Mouse (Mus musculus) spleen, postnatal 14 days (tissue): Measurements from ENCODE around the gene Lmf2.

Experiments
- DNase-seq, 2 experiments: peaks; one replicate each; pipeline ENCODE4 v3.0.0; 2021 to 2022; ENCODE audit warnings: low spot score in 2 of 2

Lmf2 gene

DNA sequence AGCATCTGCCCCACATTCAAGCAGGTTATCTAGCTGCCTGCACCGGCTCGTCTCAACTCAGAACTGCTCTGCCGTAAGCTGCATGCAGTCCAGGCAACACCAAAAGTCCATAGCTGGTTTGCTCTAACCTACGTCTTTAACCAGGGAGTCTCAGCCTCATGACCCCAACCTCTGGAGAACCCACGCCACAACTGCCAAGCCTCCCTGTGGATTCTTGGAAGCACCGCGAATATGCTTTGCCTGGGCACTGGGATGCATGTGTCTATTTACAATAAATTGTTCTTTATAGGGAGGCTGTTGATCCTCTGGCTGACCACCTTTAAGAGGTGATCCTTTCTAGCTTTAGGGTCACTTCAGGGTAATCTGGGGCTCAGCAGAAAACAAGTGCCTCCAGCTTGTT lies 17.1 kb upstream of the Lmf2 start:
- DNase-seq = no peak

DNA sequence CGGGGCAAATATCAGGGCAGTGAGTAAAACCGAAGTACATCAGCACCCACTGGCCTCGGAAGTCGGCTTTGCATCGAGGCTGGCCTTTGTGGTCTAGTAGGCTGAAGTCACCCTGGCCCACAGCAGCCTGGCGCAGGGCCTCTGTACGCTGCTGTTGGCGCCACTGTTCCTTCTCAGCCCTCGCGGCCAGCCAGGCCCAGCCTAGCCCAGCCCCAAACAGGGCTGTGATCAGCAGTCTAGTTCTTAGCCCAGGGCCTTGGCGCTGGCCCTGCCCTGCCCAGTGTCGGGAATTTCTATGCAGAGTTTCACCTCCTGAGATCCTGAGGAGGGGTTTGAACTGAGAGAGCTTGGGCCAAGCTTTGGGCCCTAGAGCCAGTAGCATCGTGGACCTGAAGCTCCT lies 16.6 kb upstream of the Lmf2 start:
- DNase-seq = no peak

DNA sequence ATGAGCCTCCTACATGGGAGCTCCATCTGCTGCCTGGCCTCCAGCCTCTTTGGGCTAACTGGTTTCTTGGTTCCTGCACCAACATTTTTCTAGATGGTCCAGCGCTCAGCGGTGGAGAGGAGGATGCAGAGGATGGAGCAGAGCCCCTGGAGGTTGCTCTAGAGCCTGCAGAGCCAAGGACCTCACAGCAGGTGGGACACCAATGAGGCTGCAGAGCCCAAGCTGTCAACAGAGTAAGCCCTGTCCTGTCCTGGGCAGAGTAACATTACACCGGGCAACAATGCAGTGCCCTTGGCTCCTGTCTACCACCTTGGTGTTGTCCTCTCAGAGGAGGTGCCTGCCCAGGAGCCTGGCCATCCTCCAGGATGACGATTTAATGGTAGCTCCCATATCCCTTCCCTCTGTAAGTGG lies 9.7 kb upstream of the Lmf2 start:
- DNase-seq = no peak

DNA sequence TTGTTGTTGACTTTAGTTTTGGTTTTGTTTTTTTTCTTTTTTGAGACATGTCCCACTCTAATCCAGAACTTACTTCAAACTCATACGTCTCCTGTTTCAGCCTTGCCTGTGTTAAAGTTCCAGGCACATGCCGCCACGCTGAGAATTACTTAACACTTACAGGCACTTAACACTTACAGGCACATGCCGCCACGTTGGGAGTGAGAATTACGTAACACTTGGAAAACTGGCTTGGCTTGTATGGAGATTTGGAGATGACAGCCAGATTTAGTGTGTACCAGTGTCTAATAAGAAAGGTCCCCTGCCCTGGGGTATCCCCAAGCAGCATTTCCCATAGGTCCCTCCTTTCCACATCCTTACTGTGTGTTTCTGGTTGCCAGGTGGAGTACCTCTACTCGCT lies 7.6 kb upstream of the Lmf2 start:
- DNase-seq = no peak

DNA sequence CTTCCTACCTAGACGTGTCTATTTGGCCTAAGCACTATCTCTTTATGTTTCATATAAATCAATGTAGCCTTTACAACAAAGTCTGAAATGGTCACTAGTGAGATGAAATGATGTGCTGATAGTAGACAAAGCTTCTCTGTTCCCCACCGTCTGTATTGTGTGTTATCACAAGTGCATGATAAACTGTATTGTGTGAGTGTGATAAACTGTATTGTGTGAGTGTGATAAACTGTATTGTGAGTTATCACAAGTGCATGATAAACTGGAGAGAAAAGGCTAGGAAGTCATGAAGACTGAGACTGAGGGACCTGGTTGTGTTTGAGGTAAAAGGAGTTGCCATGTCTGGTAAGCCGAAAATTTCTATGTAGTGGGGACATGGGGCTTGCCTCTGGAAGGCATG lies 3.3 kb upstream of the Lmf2 start:
- no peak for DNase-seq

DNA sequence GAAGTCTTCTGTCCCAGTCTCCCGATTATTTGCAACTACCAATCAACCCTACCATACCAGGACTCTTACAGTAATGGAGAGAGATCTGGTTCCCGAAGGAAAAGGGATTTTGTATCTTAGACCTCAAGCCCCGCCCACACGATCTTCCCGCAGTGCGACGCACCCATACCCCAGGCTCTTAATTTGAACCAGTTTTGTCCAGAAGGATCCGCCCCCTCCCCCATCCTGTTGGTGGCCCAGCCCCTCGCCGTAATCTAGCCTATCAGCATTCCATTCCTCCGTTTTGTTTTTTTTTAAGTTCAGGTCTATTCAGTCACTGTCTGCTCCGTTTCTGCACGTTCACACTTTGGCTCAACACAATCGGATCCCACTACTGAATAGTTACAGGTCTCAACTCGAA lies 913 bp upstream of the Lmf2 start:
- peak; percentile 45 to 59 for DNase-seq

DNA sequence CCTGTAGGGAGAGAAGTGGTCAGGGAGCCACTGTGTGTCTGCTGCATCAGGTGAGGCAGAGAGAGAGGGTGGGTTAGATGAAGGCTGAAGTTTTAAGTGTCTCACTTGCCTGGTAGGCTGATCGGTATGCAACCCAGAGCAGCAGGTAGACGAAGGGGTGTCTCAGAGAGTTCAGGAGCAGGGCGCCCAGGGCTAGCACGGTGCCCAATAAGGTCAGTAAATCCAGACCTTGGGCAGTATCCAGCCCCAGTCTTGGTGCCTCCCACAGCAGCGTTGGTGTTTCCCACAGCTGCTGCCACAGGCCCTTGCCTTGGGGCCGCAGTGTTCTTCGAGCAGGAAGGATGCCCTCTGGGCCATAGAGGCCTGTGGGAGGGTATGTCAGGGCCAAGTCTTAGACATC lies 1.0 kb downstream of the Lmf2 start:
- no peak for DNase-seq

DNA sequence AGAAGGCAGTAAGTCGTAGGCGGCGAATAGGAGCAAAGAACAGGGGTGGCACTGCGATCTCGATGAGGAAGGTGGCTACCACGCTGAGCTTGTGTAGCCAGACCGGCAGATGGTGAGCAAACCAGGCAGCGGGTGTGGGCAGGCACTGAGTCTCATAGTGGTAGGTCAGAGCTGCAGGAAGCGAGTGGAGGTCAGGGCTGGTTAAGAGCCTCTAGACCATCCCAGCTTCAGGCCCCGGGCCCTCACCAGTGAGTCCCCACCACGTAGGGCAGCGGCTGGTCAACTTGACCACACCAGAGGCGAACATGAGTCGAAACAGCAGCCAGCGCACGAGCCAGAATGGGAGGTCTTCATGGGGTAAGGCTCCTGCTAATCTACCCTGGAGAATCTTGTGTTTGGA lies 1.6 kb downstream of the Lmf2 start:
- DNase-seq = no peak

DNA sequence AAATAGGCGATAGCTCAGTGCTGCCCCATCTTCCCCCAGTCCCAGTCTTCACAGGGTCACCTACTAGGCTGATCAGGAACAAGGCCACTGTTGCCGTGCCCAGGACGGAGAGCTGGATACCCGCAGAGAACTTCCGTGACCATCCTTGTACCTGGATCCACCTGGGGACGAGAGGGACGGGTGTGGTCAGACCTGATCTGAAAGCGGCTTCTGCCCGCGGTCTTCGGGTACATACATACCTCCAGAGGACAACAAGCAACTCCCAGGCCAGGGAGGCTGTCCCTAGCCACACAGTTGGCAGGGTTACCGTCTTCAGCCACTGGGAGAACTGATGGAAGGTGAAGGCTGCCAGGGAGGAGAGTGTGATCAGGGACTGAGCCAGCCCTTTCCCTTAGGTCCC lies 2.7 kb downstream of the Lmf2 start:
- no peak for DNase-seq

DNA sequence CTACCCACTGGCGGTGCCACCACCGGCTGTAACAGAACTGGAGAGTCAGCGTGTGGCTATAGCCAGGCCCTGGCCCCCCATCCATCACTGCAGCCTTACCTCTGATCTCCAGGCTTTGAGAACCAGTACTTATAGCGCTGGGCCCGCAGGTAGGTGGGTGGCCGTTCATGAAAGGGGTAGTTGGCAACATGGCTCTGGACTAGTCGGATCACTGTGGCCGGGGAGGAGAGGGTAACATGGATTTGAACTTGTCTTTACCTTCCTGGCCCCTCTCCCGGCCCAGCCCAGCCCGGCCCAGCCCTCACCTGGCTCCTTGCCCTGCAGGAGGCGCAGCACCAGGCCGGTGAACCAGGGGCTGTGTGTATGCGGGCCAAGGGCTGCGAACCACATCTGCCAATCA lies 3.4 kb downstream of the Lmf2 start:
- no peak for DNase-seq

DNA sequence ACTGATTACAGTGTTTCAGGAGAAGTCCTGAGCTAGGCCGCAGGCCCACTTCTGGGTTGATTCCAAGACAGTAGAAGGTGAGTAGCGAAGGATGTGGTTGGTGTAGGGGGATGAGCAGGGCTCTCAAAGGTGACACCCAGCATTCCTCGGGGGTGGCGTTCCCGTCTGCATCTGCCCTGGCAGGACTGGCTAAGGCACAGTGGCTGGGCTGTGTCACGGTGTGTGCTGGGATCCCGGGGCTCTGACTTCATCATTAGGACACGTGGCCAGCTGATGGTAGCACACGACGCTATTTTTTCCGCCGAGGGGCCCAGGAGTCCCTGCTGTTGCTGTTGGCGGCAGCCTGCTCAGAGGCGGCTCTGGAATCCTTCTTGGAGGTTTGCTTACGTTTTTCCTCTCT lies 4.2 kb downstream of the Lmf2 start:
- DNase-seq = no peak

DNA sequence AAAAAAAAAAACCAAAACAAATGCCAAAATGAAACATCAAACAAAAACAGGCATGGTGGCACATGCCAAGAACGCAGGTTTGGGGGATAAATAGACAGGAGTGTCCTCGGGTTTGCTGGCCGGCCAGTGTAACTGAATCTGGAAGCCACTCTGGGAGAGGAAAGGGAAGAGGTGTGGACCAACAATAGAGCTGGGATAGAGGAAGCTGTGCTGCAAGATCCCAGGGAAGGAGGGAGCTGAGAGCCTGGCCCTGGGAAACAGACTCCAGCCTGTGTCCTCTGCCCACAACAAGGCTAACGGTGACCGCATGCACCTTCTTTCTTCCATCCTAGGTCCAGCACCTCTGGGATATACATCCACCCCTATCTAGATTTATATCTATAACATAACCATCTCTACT lies 5.0 kb downstream of the Lmf2 start:
- DNase-seq = no peak

DNA sequence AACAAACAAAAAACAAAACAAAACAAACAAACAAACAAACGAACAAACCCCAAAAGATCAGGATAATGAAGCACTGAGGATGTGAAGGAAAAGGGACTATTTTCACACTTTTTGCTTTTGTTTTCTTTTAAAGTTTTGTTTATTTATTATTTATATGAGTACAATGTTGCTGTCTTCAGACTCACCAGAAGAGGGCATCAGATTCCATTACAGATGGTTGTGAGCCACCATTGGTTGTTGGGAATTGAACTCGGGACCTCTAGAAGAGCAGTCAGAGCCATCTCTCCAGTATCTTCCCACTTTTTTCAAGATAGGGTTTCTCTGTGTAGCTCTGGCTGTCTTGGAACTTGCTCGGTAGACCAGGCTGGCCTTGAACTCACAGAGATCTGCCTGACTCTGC lies 12.1 kb downstream of the Lmf2 start:
- DNase-seq = no peak

DNA sequence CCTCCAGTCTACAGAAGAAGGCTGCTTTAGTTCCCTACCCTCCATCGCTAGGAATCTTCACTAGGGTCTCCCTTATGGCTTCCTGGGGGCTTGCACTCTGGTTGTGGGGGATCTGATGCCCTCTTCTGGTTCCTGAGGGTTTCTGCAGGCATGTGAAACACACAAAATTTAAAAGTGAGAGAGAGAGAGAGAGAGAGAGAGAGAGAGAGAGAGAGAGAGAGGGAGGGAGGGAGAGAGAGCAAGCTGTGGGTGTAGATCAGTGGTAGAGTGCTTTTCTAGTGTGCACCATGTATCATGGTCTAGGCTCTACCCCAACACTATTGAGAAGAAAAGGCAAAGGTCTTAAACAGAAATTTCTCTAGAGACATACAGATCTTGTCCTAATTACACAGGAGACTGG lies 13.8 kb downstream of the Lmf2 start:
- DNase-seq = no peak

DNA sequence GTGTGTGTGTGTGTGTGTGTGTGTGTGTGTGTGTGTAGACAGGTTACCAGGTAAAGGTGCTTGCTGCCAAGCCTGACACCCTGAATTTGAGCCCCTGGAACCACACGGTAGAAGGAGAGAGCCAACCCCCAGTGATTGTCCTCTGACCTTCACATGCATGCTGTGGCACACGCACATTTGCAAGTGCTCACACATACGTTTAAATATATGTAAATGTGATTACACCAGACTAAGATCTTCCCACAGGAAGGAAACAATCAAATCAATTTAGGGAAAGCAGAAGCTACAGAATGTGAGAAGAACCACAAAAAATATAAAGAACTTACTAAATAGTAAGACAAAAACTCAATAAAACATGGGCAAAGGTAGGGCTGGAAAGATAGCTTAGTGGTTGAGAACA lies 15.3 kb downstream of the Lmf2 start:
- DNase-seq = no peak

DNA sequence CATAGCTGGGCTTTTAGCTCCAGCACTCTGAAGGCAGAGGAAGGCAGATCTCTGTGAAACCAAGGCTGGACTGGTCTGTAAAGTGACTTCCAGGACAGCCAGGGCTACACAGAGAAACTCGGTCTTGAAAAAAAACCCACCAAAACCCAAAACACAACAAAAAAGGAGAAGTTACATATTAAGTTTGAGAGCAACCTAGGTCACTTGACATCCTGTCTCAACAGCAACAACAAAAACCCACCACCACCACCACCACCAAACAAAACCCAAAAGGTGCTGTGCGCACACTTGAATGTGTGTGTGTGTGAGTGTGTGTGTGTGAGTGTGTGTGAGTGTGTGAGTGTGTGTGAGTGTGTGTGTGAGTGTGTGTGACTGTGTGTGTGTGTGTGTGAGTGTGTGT lies 15.8 kb downstream of the Lmf2 start:
- DNase-seq = no peak

DNA sequence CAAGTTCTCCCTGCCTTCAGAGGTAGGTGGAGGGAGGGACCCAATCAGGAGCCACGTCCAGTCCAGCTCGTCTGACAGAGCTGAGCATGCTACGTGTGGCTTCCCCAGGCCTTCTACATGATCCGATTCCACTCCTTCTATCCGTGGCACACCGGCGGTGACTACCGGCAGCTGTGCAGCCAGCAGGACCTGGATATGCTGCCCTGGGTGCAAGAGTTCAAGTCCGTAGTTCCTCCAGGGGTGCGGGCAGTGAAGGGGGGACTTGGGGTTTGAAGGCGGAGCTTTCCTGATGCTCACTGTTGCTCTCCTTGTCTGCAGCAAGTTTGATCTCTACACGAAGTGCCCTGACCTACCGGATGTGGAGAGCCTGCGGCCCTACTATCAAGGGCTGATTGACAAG lies 19.0 kb downstream of the Lmf2 start:
- DNase-seq = no peak

DNA sequence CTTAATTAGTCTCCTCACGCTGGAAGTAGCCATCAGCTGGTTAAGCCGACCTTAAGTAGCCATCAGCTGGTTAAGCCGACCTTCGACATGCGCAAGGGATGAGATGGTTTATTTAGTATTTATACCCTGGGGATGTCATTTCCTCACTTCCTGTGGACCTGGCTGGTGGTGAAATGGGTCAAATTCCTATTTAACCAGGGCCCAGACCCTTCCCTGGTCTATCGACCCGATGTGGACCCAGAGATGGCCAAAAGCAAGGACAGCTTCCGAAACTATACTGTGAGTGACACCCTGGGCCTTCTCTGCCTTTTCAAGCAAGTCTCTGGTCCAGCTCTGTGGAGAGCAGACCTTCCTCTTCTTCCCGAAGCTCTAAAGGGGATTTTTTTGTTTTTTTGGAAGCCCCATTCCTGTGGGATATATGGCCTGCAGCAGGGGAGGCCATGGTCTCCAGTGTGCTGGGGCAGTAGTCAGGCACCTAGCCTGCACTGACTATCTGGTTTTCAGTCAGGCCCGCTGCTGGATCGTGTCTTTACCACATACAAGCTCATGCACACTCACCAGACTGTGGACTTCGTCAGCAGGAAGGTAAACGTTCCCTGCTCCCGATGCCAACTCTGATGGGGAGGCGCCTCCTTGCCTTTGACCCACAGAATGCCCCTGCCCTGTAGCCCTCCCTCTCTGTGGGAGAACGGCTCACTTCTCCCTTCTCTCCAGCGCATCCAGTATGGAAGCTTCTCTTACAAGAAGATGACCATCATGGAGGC lies 20.5 kb downstream of the Lmf2 start:
- no peak for DNase-seq

DNA sequence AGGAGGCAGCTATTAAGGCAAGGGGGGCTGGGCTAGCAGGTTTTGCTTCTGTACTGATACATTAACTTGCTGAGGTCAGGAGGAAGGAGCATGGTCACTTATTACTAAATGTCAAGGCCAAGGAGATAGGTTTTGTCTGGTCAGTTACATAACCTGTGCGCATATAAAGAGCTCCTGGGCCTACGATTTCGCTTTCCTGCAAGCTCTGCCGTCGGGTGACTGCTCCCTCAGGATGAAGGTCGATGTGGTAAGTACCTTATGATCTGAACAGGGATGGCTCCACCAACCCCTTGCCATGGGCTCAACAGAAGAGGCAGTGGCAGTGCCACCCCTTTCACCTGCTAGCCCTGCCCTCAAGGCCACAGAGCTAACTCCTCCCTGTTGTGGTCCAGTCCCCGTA lies 21.2 kb downstream of the Lmf2 start, which contains the start of gene Miox:
TSS of gene Miox (plus strand) at position 128 of the 400 bp plus-strand sequence.
- DNase-seq = no peak

DNA sequence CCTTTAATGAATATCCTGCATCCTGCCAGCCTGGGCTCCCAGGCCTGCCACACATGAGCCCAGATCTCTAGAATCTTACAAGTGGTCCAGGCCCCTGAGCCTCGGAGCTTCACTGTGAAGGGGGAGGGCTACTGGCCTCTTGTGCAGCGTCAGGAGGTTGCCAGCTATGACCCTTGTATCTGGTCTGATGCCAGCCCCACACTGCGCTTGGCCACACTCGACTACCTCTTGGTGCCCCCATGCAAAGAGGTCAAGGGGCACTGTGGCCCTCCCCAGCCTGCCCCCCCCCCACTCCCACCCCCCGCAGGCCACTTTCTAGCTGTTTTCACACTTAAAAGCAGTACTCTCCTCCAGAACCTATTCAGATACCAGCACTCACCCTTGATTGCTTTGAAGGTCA lies 29.0 kb downstream of the Lmf2 start:
- DNase-seq = no peak

DNA sequence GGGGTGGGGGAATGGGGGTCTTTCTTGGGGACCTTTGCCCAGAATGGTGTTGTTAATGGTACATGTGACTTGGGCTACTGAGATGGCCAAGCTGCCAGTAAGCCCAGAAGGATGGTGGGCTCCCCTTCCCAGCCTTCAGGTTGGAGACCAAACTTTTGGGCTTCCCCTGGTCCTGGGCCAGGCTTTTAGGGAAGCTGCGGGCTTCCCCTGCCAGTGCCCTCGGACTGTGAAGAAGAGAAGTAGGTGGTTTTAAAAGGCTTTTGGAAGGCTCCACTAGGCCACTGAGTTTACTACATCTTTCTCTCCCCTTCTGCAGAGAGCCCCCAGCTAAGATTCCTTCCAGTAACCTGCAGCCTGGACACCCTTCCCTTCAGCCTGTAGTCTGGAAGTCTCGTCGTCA lies 31.8 kb downstream of the Lmf2 start:
- no peak for DNase-seq

DNA sequence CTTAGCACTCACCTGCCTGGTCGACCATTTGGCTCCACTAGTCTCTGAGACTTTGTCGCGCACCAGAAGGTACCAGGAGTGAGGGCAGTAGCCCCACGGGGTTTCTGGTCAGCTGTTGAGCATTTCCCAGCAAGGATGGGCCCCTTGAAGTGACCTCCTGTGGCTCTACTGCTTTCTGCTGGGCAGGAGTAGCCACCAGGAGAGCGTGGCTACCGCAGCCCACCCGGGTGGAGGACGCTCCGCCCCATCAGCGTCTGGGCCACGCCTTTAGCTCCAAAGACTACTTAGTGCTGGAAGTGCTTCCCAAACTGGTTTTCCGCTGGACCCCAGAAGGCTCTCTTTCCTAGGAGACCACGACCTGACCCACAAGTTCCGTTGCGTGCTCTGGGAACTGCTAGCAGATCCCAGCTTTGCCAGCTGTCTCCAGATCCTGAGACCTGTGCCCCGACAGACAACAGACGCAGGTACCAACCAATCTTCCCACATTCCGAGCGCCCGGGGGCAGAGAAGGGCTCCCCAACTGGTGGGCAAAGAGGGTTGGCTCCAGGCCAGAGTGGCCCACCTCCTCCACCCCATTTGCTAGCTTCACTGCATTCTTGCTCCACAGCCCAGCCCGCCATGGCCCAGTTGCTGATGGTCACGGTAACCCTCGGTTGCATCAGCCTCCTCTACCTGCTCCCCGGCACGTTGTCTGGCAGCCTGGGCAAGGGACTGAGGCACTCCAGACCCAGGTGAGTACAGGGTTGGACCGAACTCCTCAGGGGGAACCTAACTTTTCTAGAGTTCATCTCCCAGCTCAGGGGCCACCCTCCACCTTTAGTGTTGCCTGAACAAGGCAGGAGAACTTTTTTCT lies 32.6 kb downstream of the Lmf2 start, which contains the start of gene Adm2:
TSS of gene Adm2 (plus strand) at position 51 of the 853 bp plus-strand sequence.
- no peak for DNase-seq

DNA sequence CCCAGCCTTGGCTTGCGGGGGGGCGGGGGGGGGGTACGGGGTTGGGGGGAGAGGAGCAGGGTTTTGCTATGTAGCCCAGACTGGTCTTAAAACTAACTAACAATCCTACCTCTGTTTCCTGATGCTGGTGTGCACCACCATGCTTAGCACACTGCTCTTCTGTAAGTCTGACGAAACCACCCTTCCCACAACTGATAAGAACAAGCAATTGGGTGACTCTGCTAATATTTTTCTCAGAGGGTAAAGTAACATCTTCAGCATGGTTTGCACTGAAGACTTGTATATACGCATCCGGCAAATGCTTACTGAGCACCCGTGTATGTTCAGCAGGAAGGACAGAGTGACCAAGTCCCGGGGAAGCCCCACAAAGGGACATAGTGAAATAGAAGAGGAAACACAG lies 34.2 kb downstream of the Lmf2 start:
- DNase-seq = no peak
